Mouse (Mus musculus) hindbrain, embryonic 16.5 days (tissue): ENCODE data around the gene Stx8. TPM values are rescaled to one million over a fixed set of nuclear protein-coding genes. Genes with fewer than 3 reads are reported as not detected.

ENCODE experiments used
- ATAC-seq: fragments of 200-750 bp; cut with Nextera tagmentation; 2 replicates; pipeline ENCODE4 v1.8.0; 2017; ENCODE audit warnings: moderate TSS enrichment, moderate library complexity
- H3K27ac ChIP-seq: fragments of 300-500 bp; sonication (generic); 2 replicates; pipeline ENCODE4 v1.5.1; 2014; ENCODE audit warnings: low read depth, mild to moderate bottlenecking, control low read depth, low read length, moderate library complexity
- H3K27me3 ChIP-seq: fragments of 300-500 bp; sonication (generic); replicated peaks from 2 replicates; pipeline ENCODE4 v1.6.1; 2014; ENCODE audit warnings: low read length; ENCODE audit not compliant: control insufficient read depth, insufficient read depth
- H3K36me3 ChIP-seq: fragments of 300-500 bp; sonication (generic); 2 replicates; pipeline ENCODE4 v1.6.1; 2014; ENCODE audit warnings: mild to moderate bottlenecking, low read length, moderate library complexity, mixed read lengths; ENCODE audit not compliant: control insufficient read depth, insufficient read depth
- H3K4me1 ChIP-seq: fragments of 300-500 bp; sonication (generic); 2 replicates; pipeline ENCODE4 v1.6.1; 2014; ENCODE audit warnings: low read depth, low read length; ENCODE audit not compliant: control insufficient read depth, insufficient read depth
- H3K4me2 ChIP-seq: fragments of 300-500 bp; sonication (generic); 2 replicates; pipeline ENCODE4 v1.6.1; 2014; ENCODE audit warnings: mild to moderate bottlenecking, low read length, control low read depth, moderate library complexity
- H3K4me3 ChIP-seq: fragments of 300-500 bp; sonication (generic); 2 replicates; pipeline ENCODE4 v1.5.1; 2014; ENCODE audit warnings: mild to moderate bottlenecking, low read length, control low read depth, moderate library complexity
- H3K9ac ChIP-seq: fragments of 300-500 bp; sonication (generic); 2 replicates; pipeline ENCODE4 v1.6.1; 2014; ENCODE audit warnings: low read depth, mild to moderate bottlenecking, control low read depth, low read length, moderate library complexity
- H3K9me3 ChIP-seq: fragments of 300-500 bp; sonication (generic); 2 replicates; pipeline ENCODE4 v1.6.1; 2014; ENCODE audit warnings: mild to moderate bottlenecking, low read length, moderate library complexity; ENCODE audit not compliant: control insufficient read depth
- WGBS: fragments of 180-500 bp; shearing (Covaris S2); extraction: QIAGEN DNeasy Blood & Tissue Kit; methylation state at CpG from one replicate; pipeline ENCODE4 v1.1.7; 2014; 5-methylcytosine and 5-hydroxymethylcytosine counted together
- polyA plus RNA-seq: library from polyadenylated mRNA; unstranded; fragments of >200 nt; fragmentation: Nextera tagmentation; extraction: Ambion mirVana; gene quantifications from 2 replicates; pipeline ENCODE4 v1.2.1, GENCODE M21; 2015

Stx8 gene
- polyA plus RNA-seq, 1 experiment from 2014 or later = 61.6 TPM

- H3K9me3 ChIP-seq = no peaks in the 10 kb centered on the region
- H3K4me3 ChIP-seq = no peak overlapping the region
- H3K9ac ChIP-seq = no peak overlapping the region
- H3K36me3 ChIP-seq = no peaks in the 10 kb centered on the region
- no peak overlapping the region for H3K4me2 ChIP-seq
- 87% methylated on average over 13 of the region's 13 CpGs for WGBS
- H3K27me3 ChIP-seq = peaks cover 13% of the 10 kb centered on the region
- no peak overlapping the region for H3K27ac ChIP-seq
- ATAC-seq = no peak
- peaks cover 6% of the 10 kb centered on the region for H3K4me1 ChIP-seq
Measured at GRCm38 (mm10) chr11:67925000-67925399, 41.0 kb upstream of the Stx8 start.

- H3K4me3 ChIP-seq = no peak overlapping the region
- H3K27me3 ChIP-seq = peaks cover under 1% of the 10 kb centered on the region; the same call in 1 of the 2 replicates
- no peaks in the 10 kb centered on the region for H3K9me3 ChIP-seq
- H3K27ac ChIP-seq = no peak overlapping the region
- no peaks in the 10 kb centered on the region for H3K36me3 ChIP-seq
- 16% methylated on average over 13 of the region's 15 CpGs for WGBS
- H3K9ac ChIP-seq = no peak overlapping the region
- no peaks in the 10 kb centered on the region; the same call in 1 of the 2 replicates for H3K4me1 ChIP-seq
- no peak overlapping the region for H3K4me2 ChIP-seq
- ATAC-seq = no peak
Measured at GRCm38 (mm10) chr11:67926348-67927055, 39.5 kb upstream of the Stx8 start.

- Histone ChIP-seq H3K4me2 (no peak overlapping the region), H3K4me3 (no peak overlapping the region), H3K27ac (no peak overlapping the region), H3K9ac (no peak overlapping the region), H3K36me3 (no peaks in the 10 kb centered on the region), H3K9me3 (no peaks in the 10 kb centered on the region), H3K4me1 (no peaks in the 10 kb centered on the region), H3K27me3 (no peaks in the 10 kb centered on the region)
- no peak for ATAC-seq
- 93% methylated on average over 3 of the region's 3 CpGs for WGBS
Measured at GRCm38 (mm10) chr11:67932156-67932555, 33.8 kb upstream of the Stx8 start.

GRCm38 (mm10) chr11:67948229-67948628 is 17.8 kb upstream of the Stx8 start:
- no peaks in the 10 kb centered on the region for H3K27me3 ChIP-seq
- no peak overlapping the region for H3K4me3 ChIP-seq
- no peaks in the 10 kb centered on the region for H3K4me1 ChIP-seq
- H3K4me2 ChIP-seq = no peak overlapping the region
- no peak overlapping the region for H3K9ac ChIP-seq
- H3K27ac ChIP-seq = no peak overlapping the region
- ATAC-seq = no peak
- H3K36me3 ChIP-seq = no peaks in the 10 kb centered on the region
- no peaks in the 10 kb centered on the region for H3K9me3 ChIP-seq
- WGBS = 86% methylated on average over 3 of the region's 3 CpGs

GRCm38 (mm10) chr11:67949475-67949874 is 16.5 kb upstream of the Stx8 start:
- no peak for ATAC-seq
- no peak overlapping the region for H3K4me2 ChIP-seq
- WGBS = 84% methylated on average over 9 of the region's 9 CpGs

GRCm38 (mm10) chr11:67953604-67954003 is 12.4 kb upstream of the Stx8 start:
- Histone ChIP-seq H3K27ac (no peak overlapping the region), H3K4me1 (no peaks in the 10 kb centered on the region), H3K9ac (no peak overlapping the region), H3K36me3 (no peaks in the 10 kb centered on the region), H3K4me3 (no peak overlapping the region), H3K9me3 (no peaks in the 10 kb centered on the region), H3K4me2 (no peak overlapping the region), H3K27me3 (no peaks in the 10 kb centered on the region)
- no peak for ATAC-seq
- 95% methylated on average over 5 of the region's 5 CpGs for WGBS

More at GRCm38 (mm10) chr11:67949475-67949874, 16.5 kb upstream of the Stx8 start:
- no peaks in the 10 kb centered on the region for H3K27me3 ChIP-seq
- no peaks in the 10 kb centered on the region for H3K36me3 ChIP-seq
- no peak overlapping the region for H3K4me3 ChIP-seq
- no peaks in the 10 kb centered on the region for H3K9me3 ChIP-seq
- H3K27ac ChIP-seq = no peak overlapping the region
- no peaks in the 10 kb centered on the region for H3K4me1 ChIP-seq
- H3K9ac ChIP-seq = no peak overlapping the region

GRCm38 (mm10) chr11:67954413-67954812 is 11.6 kb upstream of the Stx8 start:
- H3K4me2 ChIP-seq = no peak overlapping the region
- H3K36me3 ChIP-seq = no peaks in the 10 kb centered on the region
- H3K4me3 ChIP-seq = no peak overlapping the region
- H3K4me1 ChIP-seq = no peaks in the 10 kb centered on the region
- no peaks in the 10 kb centered on the region for H3K27me3 ChIP-seq
- H3K27ac ChIP-seq = no peak overlapping the region
- ATAC-seq = no peak
- H3K9me3 ChIP-seq = no peaks in the 10 kb centered on the region
- no peak overlapping the region for H3K9ac ChIP-seq
- 89% methylated on average over 6 of the region's 6 CpGs for WGBS

GRCm38 (mm10) chr11:67964110-67964509 is 1.9 kb upstream of the Stx8 start:
- no peaks in the 10 kb centered on the region for H3K9me3 ChIP-seq
- WGBS = 74% methylated on average over 6 of the region's 6 CpGs

GRCm38 (mm10) chr11:67965242-67965883 is 630 bp upstream of the Stx8 start, which contains the start of gene Cfap52:
Gene Cfap52 (minus strand): TSS chr11:67965651.
- Histone ChIP-seq H3K4me2 (peak within 1 kb of the TSS; percentile 73), H3K4me3 (peak within 1 kb of the TSS; percentile 88), H3K36me3 (peaks cover 3% of the 10 kb centered on the region; the same call in 1 of the 2 replicates), H3K27ac (no peak within 1 kb of the TSS), H3K9me3 (no peaks in the 10 kb centered on the region), H3K27me3 (no peaks in the 10 kb centered on the region), H3K9ac (peak within 1 kb of the TSS; percentile 91), H3K4me1 (peaks cover 12% of the 10 kb centered on the region)
- WGBS = 6% methylated on average over 15 of the region's 15 CpGs
- peak; percentile 78 for ATAC-seq

More at GRCm38 (mm10) chr11:67964110-67964509, 1.9 kb upstream of the Stx8 start:
- no peak overlapping the region for H3K4me2 ChIP-seq
- ATAC-seq = no peak
- no peaks in the 10 kb centered on the region for H3K27me3 ChIP-seq
- peaks cover 12% of the 10 kb centered on the region for H3K4me1 ChIP-seq
- H3K9ac ChIP-seq = no peak overlapping the region
- no peak overlapping the region for H3K27ac ChIP-seq
- H3K36me3 ChIP-seq = no peaks in the 10 kb centered on the region
- H3K4me3 ChIP-seq = no peak overlapping the region
